Mouse (Mus musculus): ENCODE measurements around the gene Klk12. TPM values are rescaled to one million over a fixed set of nuclear protein-coding genes. Genes with fewer than 3 reads are reported as not detected.

Klk12 gene
- polyA plus RNA-seq, 1 experiment from 2014 or later, result not detected

DNA sequence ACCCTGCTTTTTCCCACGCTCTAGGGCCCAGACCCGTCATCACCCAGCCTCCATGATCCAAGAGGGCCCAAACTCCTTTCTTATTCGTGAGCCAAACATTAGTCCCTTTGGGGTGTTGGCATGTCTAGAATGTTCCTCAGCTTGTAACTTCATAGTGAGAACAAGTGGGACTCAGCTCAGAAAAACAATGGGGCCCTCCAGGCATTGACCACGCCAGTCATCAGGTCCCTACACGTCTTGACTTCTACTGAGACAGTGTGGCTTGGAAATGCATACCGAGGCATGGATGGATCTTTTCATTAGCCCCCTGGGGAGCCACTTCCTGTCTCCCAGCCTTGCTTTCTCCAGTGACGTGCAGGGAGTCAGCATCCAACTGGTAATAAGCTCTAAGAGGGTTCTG lies 31.2 kb downstream of the Klk12 start:
- Histone ChIP-seq H3K9me3 (ENCODE audit: control insufficient read depth, low read length) (no peaks in the 10 kb centered on the region), H3K4me2 (ENCODE audit: low read length) (no peak overlapping the region), H3K9ac (replicated peaks; ENCODE audit: low read length) (no peak overlapping the region), H3K36me3 (ENCODE audit: control insufficient read depth, insufficient read depth, low read length) (no peaks in the 10 kb centered on the region), H3K4me3 (replicated peaks; ENCODE audit: low read depth, low read length) (no peak overlapping the region), H3K4me1 (ENCODE audit: control insufficient read depth, insufficient read depth, low read length) (0 out of 2 replicates have a peak, but pooled peaks cover 5% of the 10 kb centered on the region), H3K27ac (replicated peaks; ENCODE audit: low read depth, low read length) (no peak overlapping the region), H3K27me3 (ENCODE audit: control insufficient read depth, insufficient read depth, low read length) (peaks cover 28% of the 10 kb centered on the region)
- no peak for DNase-seq
- WGBS, result 81% methylated on average over 7 of the region's 7 CpGs
- no peak for ATAC-seq (ENCODE audit: low FRiP score, low TSS enrichment)

GRCm38 (mm10) chr7:43810994-43811393 lies 42.3 kb downstream of the Klk12 start, which contains the start of gene Klk7:
Gene Klk7, plus strand, starts transcription at chr7:43811294.
- ATAC-seq (ENCODE audit: low FRiP score, low TSS enrichment) (no peak), DNase-seq (no peak)
- Histone ChIP-seq H3K4me3 (replicated peaks; ENCODE audit: low read depth, low read length) (no peak within 1 kb of the TSS), H3K9me3 (ENCODE audit: control insufficient read depth, low read length) (no peaks in the 10 kb centered on the region), H3K4me2 (ENCODE audit: low read length) (no peak within 1 kb of the TSS), H3K27me3 (ENCODE audit: control insufficient read depth, insufficient read depth, low read length) (no peaks in the 10 kb centered on the region), H3K27ac (replicated peaks; ENCODE audit: low read depth, low read length) (no peak within 1 kb of the TSS), H3K36me3 (ENCODE audit: control insufficient read depth, insufficient read depth, low read length) (no peaks in the 10 kb centered on the region), H3K4me1 (ENCODE audit: control insufficient read depth, insufficient read depth, low read length) (no peaks in the 10 kb centered on the region), H3K9ac (replicated peaks; ENCODE audit: low read length) (no peak within 1 kb of the TSS)
- 53% methylated on average over 5 of the region's 5 CpGs for WGBS

GRCm38 (mm10) chr7:43815211-43815610 lies 46.5 kb downstream of the Klk12 start:
- no peaks in the 10 kb centered on the region for H3K4me1 ChIP-seq (ENCODE audit: control insufficient read depth, insufficient read depth, low read length)

DNA sequence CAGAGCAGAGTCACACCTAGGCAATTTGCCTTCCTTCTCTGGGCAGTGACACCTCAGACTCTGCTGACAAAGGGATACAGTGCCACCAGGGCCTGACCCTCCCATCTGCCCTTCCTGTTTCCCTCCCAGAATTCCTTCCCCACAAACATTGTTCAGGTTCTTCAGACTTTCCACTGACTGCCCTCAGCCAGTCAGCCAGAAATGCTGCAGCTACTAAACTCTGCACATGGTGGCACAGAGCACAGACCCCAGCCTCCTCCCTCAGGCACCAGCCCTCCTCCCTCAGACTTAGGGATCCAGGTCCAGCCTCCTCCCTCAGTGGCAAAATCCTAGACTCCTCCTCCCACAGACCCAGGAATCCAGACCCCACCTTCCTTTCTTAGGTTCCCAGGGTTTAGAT lies 48.0 kb downstream of the Klk12 start:
- Histone ChIP-seq H3K9ac (replicated peaks; ENCODE audit: low read length) (no peak overlapping the region), H3K4me3 (replicated peaks; ENCODE audit: low read depth, low read length) (no peak overlapping the region), H3K27ac (replicated peaks; ENCODE audit: low read depth, low read length) (no peak overlapping the region), H3K9me3 (ENCODE audit: control insufficient read depth, low read length) (no peaks in the 10 kb centered on the region), H3K4me1 (ENCODE audit: control insufficient read depth, insufficient read depth, low read length) (no peaks in the 10 kb centered on the region), H3K27me3 (ENCODE audit: control insufficient read depth, insufficient read depth, low read length) (no peaks in the 10 kb centered on the region), H3K36me3 (ENCODE audit: control insufficient read depth, insufficient read depth, low read length) (no peaks in the 10 kb centered on the region), H3K4me2 (ENCODE audit: low read length) (no peak overlapping the region)
- ATAC-seq (ENCODE audit: low FRiP score, low TSS enrichment) (no peak), DNase-seq (no peak)

More at GRCm38 (mm10) chr7:43815211-43815610, 46.5 kb downstream of the Klk12 start:
- Histone ChIP-seq H3K27me3 (ENCODE audit: control insufficient read depth, insufficient read depth, low read length) (no peaks in the 10 kb centered on the region), H3K9me3 (ENCODE audit: control insufficient read depth, low read length) (no peaks in the 10 kb centered on the region), H3K9ac (replicated peaks; ENCODE audit: low read length) (no peak overlapping the region), H3K27ac (replicated peaks; ENCODE audit: low read depth, low read length) (no peak overlapping the region), H3K4me2 (ENCODE audit: low read length) (no peak overlapping the region), H3K4me3 (replicated peaks; ENCODE audit: low read depth, low read length) (no peak overlapping the region), H3K36me3 (ENCODE audit: control insufficient read depth, insufficient read depth, low read length) (no peaks in the 10 kb centered on the region)
- WGBS, result 85% methylated on average over 7 of the region's 7 CpGs
- no peak for ATAC-seq (ENCODE audit: low FRiP score, low TSS enrichment)
- no peak for DNase-seq

GRCm38 (mm10) chr7:43821581-43821980 lies 52.9 kb downstream of the Klk12 start:
- ATAC-seq (ENCODE audit: low FRiP score, low TSS enrichment) (no peak), DNase-seq (no peak)
- no peak overlapping the region for H3K27ac ChIP-seq (replicated peaks; ENCODE audit: low read depth, low read length)
- no peak overlapping the region for H3K9ac ChIP-seq (replicated peaks; ENCODE audit: low read length)
- no peaks in the 10 kb centered on the region for H3K36me3 ChIP-seq (ENCODE audit: control insufficient read depth, insufficient read depth, low read length)
- no peaks in the 10 kb centered on the region for H3K27me3 ChIP-seq (ENCODE audit: control insufficient read depth, insufficient read depth, low read length)
- H3K4me1 ChIP-seq (ENCODE audit: control insufficient read depth, insufficient read depth, low read length), result no peaks in the 10 kb centered on the region
- no peak overlapping the region for H3K4me3 ChIP-seq (replicated peaks; ENCODE audit: low read depth, low read length)
- H3K4me2 ChIP-seq (ENCODE audit: low read length), result no peak overlapping the region
- H3K9me3 ChIP-seq (ENCODE audit: control insufficient read depth, low read length), result no peaks in the 10 kb centered on the region
- WGBS, result 93% methylated on average over 7 of the region's 7 CpGs

Other genes with a start within 250 kb of the Klk12 start
- gene Cd33, start 224.5 kb upstream of the Klk12 start, polyA plus RNA-seq (2014; fragmentation: Nextera tagmentation; extraction: Ambion mirVana), result 0.38 and 0.65 TPM in 2 replicates
- 7.0 and 10.3 TPM in 2 replicates for gene Zfp658, start 206.6 kb upstream of the Klk12 start, polyA plus RNA-seq (2014; fragmentation: Nextera tagmentation; extraction: Ambion mirVana)
- 14.5 and 19.4 TPM in 2 replicates for gene Zfp719, start 189.3 kb upstream of the Klk12 start, polyA plus RNA-seq (2014; fragmentation: Nextera tagmentation; extraction: Ambion mirVana)
- gene Zfp819, start 161.7 kb upstream of the Klk12 start, polyA plus RNA-seq (2014; fragmentation: Nextera tagmentation; extraction: Ambion mirVana), result 0.27 and 0.54 TPM in 2 replicates
- gene Ceacam18, start 134.2 kb upstream of the Klk12 start, polyA plus RNA-seq (2014; fragmentation: Nextera tagmentation; extraction: Ambion mirVana), result 0.15 TPM in 1 of 2 replicates, not detected in the other
- 0.21 TPM in 1 of 2 replicates, not detected in the other for gene Siglece, start 108.7 kb upstream of the Klk12 start, polyA plus RNA-seq (2014; fragmentation: Nextera tagmentation; extraction: Ambion mirVana)
- 16.6 and 23.4 TPM in 2 replicates for gene Ctu1, start 96.9 kb upstream of the Klk12 start, polyA plus RNA-seq (2014; fragmentation: Nextera tagmentation; extraction: Ambion mirVana)
- gene Klk14, start 78.5 kb upstream of the Klk12 start, polyA plus RNA-seq (2014; fragmentation: Nextera tagmentation; extraction: Ambion mirVana), result not detected in 2 replicates
- gene Klk13, start 56.3 kb upstream of the Klk12 start, polyA plus RNA-seq (2014; fragmentation: Nextera tagmentation; extraction: Ambion mirVana), result not detected in 2 replicates
- gene Klk11, start 5.7 kb downstream of the Klk12 start, polyA plus RNA-seq (2014; fragmentation: Nextera tagmentation; extraction: Ambion mirVana), result not detected in 2 replicates
- not detected in 2 replicates for gene Klk10, start 12.1 kb downstream of the Klk12 start, polyA plus RNA-seq (2014; fragmentation: Nextera tagmentation; extraction: Ambion mirVana)
- not detected in 2 replicates for gene Klk9, start 23.0 kb downstream of the Klk12 start, polyA plus RNA-seq (2014; fragmentation: Nextera tagmentation; extraction: Ambion mirVana)
- 6.2 and 6.7 TPM in 2 replicates for gene Klk8, start 28.7 kb downstream of the Klk12 start, polyA plus RNA-seq (2014; fragmentation: Nextera tagmentation; extraction: Ambion mirVana)
- not detected in 2 replicates for gene Klk7, start 42.4 kb downstream of the Klk12 start, polyA plus RNA-seq (2014; fragmentation: Nextera tagmentation; extraction: Ambion mirVana)
- gene Klk6, start 55.6 kb downstream of the Klk12 start, polyA plus RNA-seq (2014; fragmentation: Nextera tagmentation; extraction: Ambion mirVana), result not detected in 2 replicates
- gene Klk5, start 73.1 kb downstream of the Klk12 start, polyA plus RNA-seq (2014; fragmentation: Nextera tagmentation; extraction: Ambion mirVana), result not detected in 2 replicates
- not detected in 2 replicates for gene Klk4, start 112.3 kb downstream of the Klk12 start, polyA plus RNA-seq (2014; fragmentation: Nextera tagmentation; extraction: Ambion mirVana)
- gene Klk15, start 164.8 kb downstream of the Klk12 start, polyA plus RNA-seq (2014; fragmentation: Nextera tagmentation; extraction: Ambion mirVana), result not detected in 2 replicates
- gene Klk1b8, start 181.8 kb downstream of the Klk12 start, polyA plus RNA-seq (2014; fragmentation: Nextera tagmentation; extraction: Ambion mirVana), result not detected in 2 replicates
- not detected in 2 replicates for gene Klk1b1, start 197.9 kb downstream of the Klk12 start, polyA plus RNA-seq (2014; fragmentation: Nextera tagmentation; extraction: Ambion mirVana)
- gene Klk1b9, start 207.2 kb downstream of the Klk12 start, polyA plus RNA-seq (2014; fragmentation: Nextera tagmentation; extraction: Ambion mirVana), result not detected in 2 replicates
- gene Klk1b11, start 227.0 kb downstream of the Klk12 start, polyA plus RNA-seq (2014; fragmentation: Nextera tagmentation; extraction: Ambion mirVana), result not detected in 2 replicates
- gene Klk1b26, start 243.3 kb downstream of the Klk12 start, polyA plus RNA-seq (2014; fragmentation: Nextera tagmentation; extraction: Ambion mirVana), result not detected in 2 replicates

All from midbrain, embryonic 14.5 days (tissue).